Mouse (Mus musculus) CH12.LX (cell line): ENCODE measurements around the gene Sfxn5. TPM values are rescaled to one million over a fixed set of nuclear protein-coding genes. Genes with fewer than 3 reads are reported as not detected.

Source experiments
- DNase-seq: peaks from one replicate; pipeline ENCODE4 v3.0.0-alpha.2; 2013; ENCODE audit errors: extremely low read depth
- H3K27ac ChIP-seq: 2 replicates; pipeline ENCODE4 v1.5.1; 2012; ENCODE audit warnings: low read depth, mild to moderate bottlenecking, control low read depth, moderate library complexity; ENCODE audit not compliant: insufficient read depth
- H3K27me3 ChIP-seq: replicated peaks from 2 replicates; pipeline ENCODE3; 2012; ENCODE audit warnings: inconsistent platforms
- H3K36me3 ChIP-seq, 2 experiments: replicated peaks in 1 of 2; 2 replicates each; pipeline versions ENCODE3 to v1.6.1; 2012; ENCODE audit warnings: inconsistent platforms in 1 of 2, low read length in 1 of 2, mild to moderate bottlenecking in 1 of 2, mixed read lengths in 1 of 2, moderate library complexity in 1 of 2; ENCODE audit not compliant: control insufficient read depth in 1 of 2, insufficient read depth in 1 of 2
- H3K4me1 ChIP-seq, 2 experiments: 2 replicates each; pipeline ENCODE4 v1.6.1; 2012; ENCODE audit warnings: inconsistent platforms in 1 of 2, moderate library complexity in 1 of 2; ENCODE audit not compliant: insufficient read depth in 2 of 2, control insufficient read depth in 1 of 2
- H3K4me2 ChIP-seq: 2 replicates; pipeline ENCODE4 v1.6.1; 2012; ENCODE audit warnings: low read depth, mild to moderate bottlenecking, control low read depth; ENCODE audit not compliant: poor library complexity, insufficient read depth, severe bottlenecking
- H3K4me3 ChIP-seq, 3 experiments: fragments of 150-350 bp in 1 of 3; sonication (generic) in 1 of 3; replicated peaks in 1 of 3; 2 replicates each; pipeline versions ENCODE3 to v1.5.1; 2011 to 2012; ENCODE audit warnings: low read depth in 2 of 3, low read length in 2 of 3, mild to moderate bottlenecking in 2 of 3, moderate library complexity in 2 of 3, control low read depth in 1 of 3, improper control_type of control experiment in 1 of 3, inconsistent platforms in 1 of 3, mixed read lengths in 1 of 3; ENCODE audit not compliant: poor library complexity in 1 of 3
- H3K79me2 ChIP-seq: replicated peaks from 2 replicates; pipeline ENCODE4 v1.6.1; 2012; ENCODE audit warnings: mild to moderate bottlenecking, moderate library complexity; ENCODE audit not compliant: control insufficient read depth, poor library complexity, insufficient read depth, severe bottlenecking; ENCODE audit errors: extremely low read depth
- H3K9ac ChIP-seq: 2 replicates; pipeline ENCODE4 v1.6.1; 2012; ENCODE audit warnings: low read depth, mild to moderate bottlenecking, control low read depth, moderate library complexity; ENCODE audit not compliant: insufficient read depth
- H3K9me3 ChIP-seq: replicated peaks from 2 replicates; pipeline ENCODE3; 2012; ENCODE audit warnings: low read length, inconsistent platforms, mixed read lengths
- CTCF ChIP-seq, 2 experiments: IDR thresholded peaks in 1 of 2; conservative IDR thresholded peaks in 1 of 2; 2 replicates each; pipeline ENCODE4 v1.5.1; 2011 to 2012; ENCODE audit warnings: low read depth in 2 of 2, low read length in 2 of 2, improper control_type of control experiment in 1 of 2, inconsistent platforms in 1 of 2, mild to moderate bottlenecking in 1 of 2, moderate library complexity in 1 of 2
- E2F4 ChIP-seq: IDR thresholded peaks from 2 replicates; pipeline ENCODE4 v1.6.1; 2011; ENCODE audit warnings: low read depth, low read length, improper control_type of control experiment; ENCODE audit not compliant: insufficient replicate concordance
- ELF1 ChIP-seq: IDR thresholded peaks from 2 replicates; pipeline ENCODE4 v1.6.1; 2014; ENCODE audit warnings: low read depth, mild to moderate bottlenecking, inconsistent platforms, low read length, improper control_type of control experiment
- ETS1 ChIP-seq: conservative IDR thresholded peaks from 2 replicates; pipeline ENCODE4 v1.6.1; 2012; ENCODE audit warnings: low read depth, mild to moderate bottlenecking, inconsistent platforms, low read length, improper control_type of control experiment, moderate library complexity
- GABPA ChIP-seq: IDR thresholded peaks from 2 replicates; pipeline ENCODE4 v1.6.1; 2012; ENCODE audit warnings: low read depth, low read length, improper control_type of control experiment, inconsistent platforms; ENCODE audit not compliant: insufficient replicate concordance
- JUN ChIP-seq: IDR thresholded peaks from 2 replicates; pipeline ENCODE4 v1.6.1; 2011; ENCODE audit warnings: low read depth, mild to moderate bottlenecking, low read length, improper control_type of control experiment, moderate library complexity; ENCODE audit not compliant: insufficient read depth
- JUND ChIP-seq: conservative IDR thresholded peaks from 2 replicates; pipeline ENCODE4 v1.6.1; 2011; ENCODE audit warnings: low read depth, low read length, improper control_type of control experiment
- MAZ ChIP-seq: IDR thresholded peaks from 2 replicates; pipeline ENCODE4 v1.6.1; 2012; ENCODE audit warnings: low read depth, mild to moderate bottlenecking, inconsistent platforms, low read length, improper control_type of control experiment, moderate library complexity
- MEF2A ChIP-seq: IDR thresholded peaks from 2 replicates; pipeline ENCODE4 v1.6.1; 2014; ENCODE audit warnings: low read depth, mild to moderate bottlenecking, inconsistent platforms, low read length, improper control_type of control experiment, borderline replicate concordance
- MXI1 ChIP-seq: IDR thresholded peaks from 2 replicates; pipeline ENCODE4 v1.6.1; 2011; ENCODE audit warnings: mild to moderate bottlenecking, low read depth, low read length, improper control_type of control experiment
- MYC ChIP-seq: IDR thresholded peaks from 2 replicates; pipeline ENCODE4 v1.6.1; 2011; ENCODE audit warnings: low read depth, mild to moderate bottlenecking, improper control_type of control experiment, low read length
- NELFE ChIP-seq: IDR thresholded peaks from 2 replicates; pipeline ENCODE4 v1.6.1; 2011; ENCODE audit warnings: low read depth, low read length, improper control_type of control experiment
- NRF1 ChIP-seq: IDR thresholded peaks from 2 replicates; pipeline ENCODE4 v1.6.1; 2014; ENCODE audit warnings: low read depth, mild to moderate bottlenecking, inconsistent platforms, low read length, improper control_type of control experiment, moderate library complexity
- RCOR1 ChIP-seq: conservative IDR thresholded peaks from 2 replicates; pipeline ENCODE4 v1.6.1; 2012; ENCODE audit warnings: low read depth, mild to moderate bottlenecking, inconsistent platforms, low read length, improper control_type of control experiment
- SIN3A ChIP-seq: IDR thresholded peaks from 2 replicates; pipeline ENCODE4 v1.6.1; 2012; ENCODE audit warnings: low read length, improper control_type of control experiment, inconsistent platforms
- TCF12 ChIP-seq: IDR thresholded peaks from 2 replicates; pipeline ENCODE4 v1.6.1; 2014; ENCODE audit warnings: low read depth, mild to moderate bottlenecking, inconsistent platforms, low read length, improper control_type of control experiment
- USF2 ChIP-seq: conservative IDR thresholded peaks from 2 replicates; pipeline ENCODE4 v1.6.1; 2011; ENCODE audit warnings: low read depth, low read length, improper control_type of control experiment
- ZC3H11A ChIP-seq: IDR thresholded peaks from 2 replicates; pipeline ENCODE4 v1.6.1; 2012; ENCODE audit warnings: low read depth, mild to moderate bottlenecking, inconsistent platforms, low read length, improper control_type of control experiment
- ZKSCAN1 ChIP-seq: IDR thresholded peaks from 2 replicates; pipeline ENCODE4 v1.6.1; 2012; ENCODE audit warnings: low read depth, inconsistent platforms, low read length, improper control_type of control experiment, borderline replicate concordance
- dilution Hi-C: fragments of 300-500 bp; cut with MboI; formaldehyde crosslinking; loops from 2 replicates; pipeline ENCODE4 v1.14.3; 2020; ENCODE audit warnings: low sequenced_read_pairs; ENCODE audit not compliant: extremely low pct_unique_long_range_greater_than_20kb, extremely low pct_ligation_motif_present
- in situ Hi-C: fragments of 300-500 bp; cut with MboI; formaldehyde crosslinking; loops from 3 replicates; pipeline ENCODE4 v1.14.3; 2019; ENCODE audit warnings: low sequenced_read_pairs, low pct_ligation_motif_present, low pct_unique_long_range_greater_than_20kb, mixed read lengths
- polyA plus RNA-seq: library from polyadenylated mRNA; unstranded; fragments of >175 nt; gene quantifications from 2 replicates; pipeline ENCODE4 v1.2.1, GENCODE M21; 2012; ENCODE audit warnings: low read depth; ENCODE audit not compliant: insufficient read length
- total RNA-seq, 2 experiments: library from RNA; depleted of rRNA; stranded (reverse); fragments of 300-350 nt in 1 of 2; fragments of >200 nt in 1 of 2; gene quantifications; 2 replicates each; pipeline ENCODE4 v1.2.3; 2012 to 2014

The Sfxn5 gene
- total and polyA plus RNA-seq, 3 experiments, result 0.55 to 0.93 (median 0.66) TPM

DNA sequence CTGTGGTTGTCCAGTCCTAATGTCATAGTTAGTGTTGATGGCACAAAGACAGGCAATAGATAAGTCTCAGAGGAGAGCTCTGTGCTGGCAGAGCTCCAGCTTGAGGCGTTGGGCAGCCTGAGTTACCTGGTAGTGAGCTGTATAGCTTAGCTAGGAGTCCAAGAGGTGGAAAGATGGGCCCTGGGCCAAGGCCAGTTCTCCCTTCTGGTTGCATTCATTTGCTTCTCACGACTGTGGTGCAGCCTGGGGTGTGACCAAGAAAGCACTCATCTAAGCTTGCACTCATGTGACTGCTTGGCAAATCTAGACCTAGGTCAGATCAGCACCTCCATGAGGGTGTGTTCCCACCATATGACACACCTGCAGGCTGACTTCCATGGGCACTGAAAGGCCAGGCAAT is 135.3 kb downstream of the Sfxn5 start:
- no peak for TF ChIP-seq ZKSCAN1
- TF ChIP-seq E2F4, result no peak
- no peak for TF ChIP-seq MXI1
- TF ChIP-seq MYC, result no peak
- TF ChIP-seq JUN, result no peak
- no peak for TF ChIP-seq NELFE
- TF ChIP-seq NRF1, result no peak
- no peak for TF ChIP-seq MEF2A
- no peak for TF ChIP-seq ELF1
- no peaks in the 10 kb centered on the region for H3K4me1 ChIP-seq
- H3K4me3 ChIP-seq, result no peak overlapping the region
- H3K79me2 ChIP-seq, result no peaks in the 10 kb centered on the region
- peaks cover 2% of the 10 kb centered on the region for H3K9me3 ChIP-seq
- H3K27ac ChIP-seq, result no peak overlapping the region
- no peak overlapping the region for H3K9ac ChIP-seq
- no peak overlapping the region for H3K4me2 ChIP-seq
- in situ Hi-C loops (no loop called here), dilution Hi-C loops (no loop called here)
- H3K36me3 ChIP-seq, result no peaks in the 10 kb centered on the region
- DNase-seq, result no peak
- H3K27me3 ChIP-seq, result peaks cover 91% of the 10 kb centered on the region

DNA sequence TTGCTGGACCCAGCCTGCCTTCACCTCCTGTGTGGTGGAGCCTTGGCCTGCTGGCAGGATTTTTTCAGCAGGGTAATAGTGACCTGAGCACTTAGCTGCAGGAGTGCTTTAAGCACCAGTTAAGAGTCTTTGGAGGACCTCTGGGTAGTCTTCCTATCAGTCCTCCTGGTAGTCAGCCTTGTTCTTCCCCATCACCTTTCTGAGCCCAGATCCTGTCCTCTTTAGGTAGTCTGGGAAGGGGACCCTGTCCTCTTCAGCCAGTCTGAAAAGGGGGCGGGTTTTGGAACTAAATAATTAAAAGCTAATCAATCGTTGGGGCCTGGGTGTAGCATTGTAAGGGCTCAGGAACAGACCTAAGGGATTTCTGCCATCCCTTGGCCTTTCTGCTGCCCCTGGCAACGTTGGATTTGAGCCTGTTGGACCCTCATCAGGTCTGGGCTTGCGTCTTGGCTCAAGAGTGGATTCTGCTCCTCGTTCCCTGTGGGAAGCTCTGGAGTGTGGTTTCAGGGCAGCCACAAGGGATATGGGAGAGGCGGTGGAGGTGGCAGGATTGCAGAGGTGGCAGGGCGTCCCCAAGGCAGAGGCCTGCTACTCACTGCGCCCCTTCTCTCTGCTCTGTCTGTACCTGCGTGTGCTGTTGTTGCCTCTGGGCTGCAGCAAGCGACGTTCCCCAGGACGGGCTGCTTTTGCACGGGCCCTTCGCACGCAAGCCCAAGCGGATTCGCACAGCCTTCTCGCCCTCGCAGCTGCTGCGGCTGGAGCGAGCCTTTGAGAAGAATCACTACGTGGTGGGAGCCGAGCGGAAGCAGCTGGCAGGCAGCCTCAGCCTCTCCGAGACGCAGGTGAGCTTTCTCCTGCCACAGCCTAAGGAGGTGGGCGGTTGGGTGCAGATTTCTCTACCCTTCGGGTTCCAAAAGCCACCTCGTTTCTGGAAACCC is 139.6 kb downstream of the Sfxn5 start:
- no peaks in the 10 kb centered on the region for H3K79me2 ChIP-seq
- no peak for DNase-seq
- dilution Hi-C loops, result no loop called here
- H3K27ac ChIP-seq, result no peak overlapping the region
- no peak overlapping the region for H3K4me2 ChIP-seq
- H3K4me3 ChIP-seq, result no peak overlapping the region
- H3K36me3 ChIP-seq, result no peaks in the 10 kb centered on the region
- no peaks in the 10 kb centered on the region for H3K4me1 ChIP-seq
- peaks cover 10% of the 10 kb centered on the region for H3K9me3 ChIP-seq
- no peak for TF ChIP-seq SIN3A
- TF ChIP-seq MXI1, result no peak
- no peak for TF ChIP-seq ZC3H11A
- no peak for TF ChIP-seq ETS1
- no peak for TF ChIP-seq MAZ
- TF ChIP-seq JUND, result no peak
- TF ChIP-seq GABPA, result no peak
- TF ChIP-seq ELF1, result no peak
- TF ChIP-seq ZKSCAN1, result no peak
- no peak for TF ChIP-seq TCF12
- no peak for TF ChIP-seq USF2
- no peak for TF ChIP-seq CTCF (conservative IDR thresholded peaks at IDR 0.05 in 1 of 2, IDR thresholded peaks at IDR 0.05 in 1 of 2; ENCODE audit: low read depth in 2 of 2, low read length in 2 of 2)
- TF ChIP-seq RCOR1, result no peak
- peaks cover 85% of the 10 kb centered on the region for H3K27me3 ChIP-seq
- in situ Hi-C loops, result no loop called here
- H3K9ac ChIP-seq, result no peak overlapping the region
